Mouse (Mus musculus): Measurements from ENCODE around the gene Gpx3. TPM values are rescaled to one million over a fixed set of nuclear protein-coding genes. Genes with fewer than 3 reads are reported as not detected.

Gene Gpx3
- polyA plus RNA-seq, 1 experiment from 2014 or later, result 43.5 TPM

DNA sequence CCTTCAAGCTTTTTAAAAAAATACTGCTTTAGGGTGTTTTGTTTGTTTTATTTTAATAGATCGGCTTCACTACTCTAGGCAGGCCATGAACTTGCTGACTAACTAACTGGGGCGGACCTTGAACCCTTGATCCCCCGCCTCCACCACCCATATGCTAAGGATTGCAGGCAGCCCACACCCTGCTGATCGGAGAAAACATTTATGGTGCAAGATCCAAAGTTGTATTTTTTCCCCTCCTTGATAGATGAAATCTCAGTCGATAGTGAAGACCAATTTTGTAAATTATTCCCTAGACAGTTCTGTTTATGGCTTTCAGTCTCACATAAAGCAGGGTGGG, 35.2 kb upstream of the Gpx3 start:
- no peak for ATAC-seq (ENCODE audit: insufficient number of reproducible peaks, insufficient read depth, low FRiP score, low TSS enrichment)
- Histone ChIP-seq H3K9ac (peak overlapping the region; percentile 97), H3K36me3 (peaks cover 26% of the 10 kb centered on the region), H3K27me3 (no peaks in the 10 kb centered on the region), H3K9me3 (no peaks in the 10 kb centered on the region), H3K4me2 (replicated peaks) (peak overlapping the region; percentile 59), H3K4me3 (peak overlapping the region; percentile 90), H3K4me1 (peaks cover 14% of the 10 kb centered on the region; the same call in 1 of the 2 replicates), H3K27ac (peak overlapping the region; percentile 89)
- 4% methylated on average over 5 of the region's 5 CpGs for WGBS

GRCm38 (mm10) chr11:54867903-54868434, 34.3 kb upstream of the Gpx3 start:
- no peak for ATAC-seq (ENCODE audit: insufficient number of reproducible peaks, insufficient read depth, low FRiP score, low TSS enrichment)
- Histone ChIP-seq H3K36me3 (peaks cover 33% of the 10 kb centered on the region), H3K4me3 (no peak overlapping the region), H3K4me2 (replicated peaks) (peak overlapping the region; percentile 59), H3K27ac (no peak overlapping the region), H3K4me1 (peaks cover 14% of the 10 kb centered on the region; the same call in 1 of the 2 replicates), H3K9me3 (no peaks in the 10 kb centered on the region), H3K9ac (no peak overlapping the region), H3K27me3 (no peaks in the 10 kb centered on the region)
- WGBS, result 78% methylated on average over 3 of the region's 3 CpGs

GRCm38 (mm10) chr11:54868445-54868844, 33.8 kb upstream of the Gpx3 start:
- Histone ChIP-seq H3K27me3 (no peaks in the 10 kb centered on the region), H3K9ac (no peak overlapping the region), H3K9me3 (no peaks in the 10 kb centered on the region), H3K36me3 (peaks cover 38% of the 10 kb centered on the region), H3K4me1 (peaks cover 14% of the 10 kb centered on the region; the same call in 1 of the 2 replicates), H3K4me3 (no peak overlapping the region), H3K27ac (no peak overlapping the region), H3K4me2 (replicated peaks) (no peak overlapping the region; the same call in 1 of the 2 replicates)
- WGBS, result 59% methylated on average over 2 of the region's 2 CpGs
- ATAC-seq (ENCODE audit: insufficient number of reproducible peaks, insufficient read depth, low FRiP score, low TSS enrichment), result no peak

DNA sequence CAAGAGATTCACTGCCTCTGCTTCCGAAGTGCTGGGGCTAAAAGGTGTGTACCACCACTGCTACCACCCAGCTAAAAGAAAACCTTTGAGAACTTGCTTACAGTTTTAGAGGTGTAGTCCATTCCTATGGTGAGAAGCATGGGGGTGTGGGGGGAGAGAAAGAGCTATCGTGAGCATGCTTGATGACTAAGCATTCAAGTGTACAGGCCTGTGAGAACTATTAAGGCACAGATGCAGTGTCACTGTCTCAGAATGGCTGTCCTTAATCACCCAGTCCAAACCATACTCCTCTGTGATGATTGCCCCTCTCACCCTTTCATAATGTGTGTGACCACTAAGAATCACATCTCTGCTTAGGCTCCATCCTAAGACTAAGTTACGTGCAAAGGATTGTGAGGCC, 32.9 kb upstream of the Gpx3 start:
- no peak for ATAC-seq (ENCODE audit: insufficient number of reproducible peaks, insufficient read depth, low FRiP score, low TSS enrichment)
- peaks cover 47% of the 10 kb centered on the region for H3K36me3 ChIP-seq
- WGBS, result 87% methylated on average over 3 of the region's 3 CpGs

DNA sequence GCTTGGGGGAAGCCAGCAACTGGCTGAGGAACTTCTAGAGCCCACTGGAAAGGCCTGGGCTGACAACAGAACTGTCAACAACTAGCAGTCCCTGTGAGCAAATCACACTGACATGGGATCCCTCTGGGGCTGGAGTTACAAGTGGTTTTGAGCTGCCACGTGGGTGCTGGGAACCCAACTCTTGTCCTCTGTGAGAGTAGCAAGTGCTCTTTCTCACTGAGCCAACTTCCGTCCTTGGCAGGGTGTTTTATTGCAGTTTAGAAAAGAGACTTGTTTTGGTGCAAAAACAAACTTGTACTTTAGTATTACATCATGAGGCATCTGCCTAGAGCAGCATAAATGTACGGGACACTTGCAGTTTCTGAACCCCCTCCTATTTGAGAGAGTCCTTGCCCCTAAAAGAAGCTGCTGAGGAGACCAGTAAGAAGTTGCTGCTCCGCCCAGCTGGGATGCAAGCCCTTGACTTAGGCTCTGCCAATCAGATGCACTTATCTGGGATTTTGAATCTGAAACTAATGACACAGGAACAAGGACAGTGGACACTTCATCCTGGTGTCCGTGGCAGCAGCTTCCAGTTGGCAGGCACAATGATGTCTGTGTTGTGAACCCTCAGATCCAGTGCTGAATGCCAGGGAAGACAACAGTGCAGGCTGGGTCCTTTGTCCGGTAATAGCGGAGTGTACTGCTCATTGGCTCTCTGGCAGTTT, 30.3 kb upstream of the Gpx3 start:
- Histone ChIP-seq H3K9me3 (no peaks in the 10 kb centered on the region), H3K9ac (no peak overlapping the region), H3K36me3 (peaks cover 51% of the 10 kb centered on the region), H3K27ac (no peak overlapping the region), H3K27me3 (no peaks in the 10 kb centered on the region), H3K4me2 (replicated peaks) (no peak overlapping the region), H3K4me1 (peaks cover 14% of the 10 kb centered on the region; the same call in 1 of the 2 replicates), H3K4me3 (no peak overlapping the region)
- WGBS, result 78% methylated on average over 7 of the region's 7 CpGs
- ATAC-seq (ENCODE audit: insufficient number of reproducible peaks, insufficient read depth, low FRiP score, low TSS enrichment), result no peak

More for the DNA sequence above, 32.9 kb upstream of the Gpx3 start:
- Histone ChIP-seq H3K9ac (no peak overlapping the region), H3K9me3 (no peaks in the 10 kb centered on the region), H3K4me1 (peaks cover 14% of the 10 kb centered on the region; the same call in 1 of the 2 replicates), H3K4me3 (no peak overlapping the region), H3K27ac (no peak overlapping the region), H3K4me2 (replicated peaks) (no peak overlapping the region), H3K27me3 (no peaks in the 10 kb centered on the region)

DNA sequence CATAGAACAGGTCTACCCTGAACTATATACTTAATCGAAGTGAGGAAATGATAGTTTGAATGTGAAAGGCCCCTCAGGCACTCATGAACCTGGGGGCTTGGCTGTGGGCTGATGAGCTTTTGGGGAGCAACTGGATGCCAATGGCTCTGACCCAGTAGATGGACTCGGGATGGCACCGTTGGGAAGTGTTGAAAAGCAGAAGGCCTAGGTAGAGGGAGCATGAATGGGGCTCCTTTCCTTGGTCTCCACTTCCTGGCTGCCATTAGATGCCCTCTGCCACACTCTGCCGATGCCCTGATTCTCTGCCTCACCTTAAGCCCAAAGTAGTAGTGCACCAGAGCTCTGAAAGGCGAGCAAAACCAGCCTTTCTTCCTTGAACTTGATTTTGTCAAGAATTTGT, 26.2 kb upstream of the Gpx3 start:
- Histone ChIP-seq H3K36me3 (peaks cover 35% of the 10 kb centered on the region), H3K9ac (no peak overlapping the region), H3K4me1 (no peaks in the 10 kb centered on the region), H3K27ac (no peak overlapping the region), H3K4me2 (replicated peaks) (no peak overlapping the region), H3K4me3 (no peak overlapping the region), H3K27me3 (no peaks in the 10 kb centered on the region), H3K9me3 (no peaks in the 10 kb centered on the region)
- WGBS, result 82% methylated on average over 5 of the region's 5 CpGs
- no peak for ATAC-seq (ENCODE audit: insufficient number of reproducible peaks, insufficient read depth, low FRiP score, low TSS enrichment)

DNA sequence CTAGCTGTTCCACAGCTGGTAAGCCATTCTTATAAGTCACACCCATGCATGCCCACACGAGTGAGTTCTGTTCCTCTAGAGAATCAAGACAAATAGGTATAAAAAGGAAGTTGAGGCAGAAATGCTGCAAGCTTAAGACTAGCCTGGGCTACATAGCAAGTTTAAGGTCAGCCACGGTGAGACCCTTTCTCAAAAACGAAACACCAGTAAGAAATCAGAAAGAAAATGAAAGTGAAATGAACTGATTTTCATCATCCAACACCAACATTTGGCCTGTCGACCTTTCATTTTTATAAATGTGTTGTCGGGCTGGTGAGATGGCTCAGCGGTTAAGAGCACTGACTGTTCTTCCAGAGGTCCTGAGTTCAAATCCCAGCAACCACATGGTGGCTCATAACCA, 23.4 kb upstream of the Gpx3 start:
- WGBS, result 78% methylated on average over 6 of the region's 6 CpGs
- Histone ChIP-seq H3K4me1 (no peaks in the 10 kb centered on the region), H3K36me3 (peaks cover 9% of the 10 kb centered on the region), H3K4me3 (no peak overlapping the region), H3K9ac (no peak overlapping the region), H3K27me3 (no peaks in the 10 kb centered on the region), H3K27ac (no peak overlapping the region), H3K9me3 (no peaks in the 10 kb centered on the region), H3K4me2 (replicated peaks) (no peak overlapping the region)
- ATAC-seq (ENCODE audit: insufficient number of reproducible peaks, insufficient read depth, low FRiP score, low TSS enrichment), result no peak

GRCm38 (mm10) chr11:54879434-54879833, 22.8 kb upstream of the Gpx3 start:
- WGBS, result 35% methylated on average over 4 of the region's 4 CpGs
- no peaks in the 10 kb centered on the region for H3K27me3 ChIP-seq
- H3K4me3 ChIP-seq, result no peak overlapping the region
- H3K4me1 ChIP-seq, result peaks cover under 1% of the 10 kb centered on the region; the same call in 1 of the 2 replicates
- no peak for ATAC-seq (ENCODE audit: insufficient number of reproducible peaks, insufficient read depth, low FRiP score, low TSS enrichment)
- no peak overlapping the region for H3K4me2 ChIP-seq (replicated peaks)
- peaks cover 3% of the 10 kb centered on the region; the same call in 1 of the 2 replicates for H3K36me3 ChIP-seq
- no peak overlapping the region for H3K9ac ChIP-seq
- no peaks in the 10 kb centered on the region for H3K9me3 ChIP-seq
- no peak overlapping the region for H3K27ac ChIP-seq

- Histone ChIP-seq H3K4me2 (replicated peaks) (no peak overlapping the region), H3K9me3 (no peaks in the 10 kb centered on the region), H3K4me3 (no peak overlapping the region), H3K36me3 (no peaks in the 10 kb centered on the region), H3K27me3 (no peaks in the 10 kb centered on the region), H3K27ac (no peak overlapping the region), H3K4me1 (peaks cover 5% of the 10 kb centered on the region; the same call in 1 of the 2 replicates), H3K9ac (no peak overlapping the region)
- no peak for ATAC-seq (ENCODE audit: insufficient number of reproducible peaks, insufficient read depth, low FRiP score, low TSS enrichment)
- WGBS, result 81% methylated on average over 10 of the region's 10 CpGs
Observed at GRCm38 (mm10) chr11:54879922-54880321, 22.3 kb upstream of the Gpx3 start.

DNA sequence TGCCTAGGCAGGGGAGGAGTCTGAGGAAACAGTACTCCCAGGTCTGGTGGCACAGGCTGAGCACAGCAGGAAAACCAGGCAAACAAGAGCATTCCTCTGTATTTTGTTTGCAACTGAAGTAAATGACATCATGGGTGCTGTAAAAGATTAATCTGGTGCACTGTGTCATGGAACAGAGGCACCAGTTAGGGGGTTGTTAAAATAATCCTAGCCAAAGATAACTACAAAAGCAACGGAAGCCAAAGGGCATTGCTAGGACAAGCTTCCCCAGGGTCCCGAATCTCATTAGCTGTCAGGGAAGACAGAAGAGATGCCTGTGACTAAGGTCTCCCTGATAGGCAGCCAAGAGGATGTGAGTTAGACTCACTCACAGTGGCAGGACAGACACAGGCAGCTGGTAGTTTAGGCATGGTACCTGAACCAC, 21.2 kb upstream of the Gpx3 start:
- ATAC-seq (ENCODE audit: insufficient number of reproducible peaks, insufficient read depth, low FRiP score, low TSS enrichment), result no peak
- 12% methylated on average over 2 of the region's 2 CpGs for WGBS
- Histone ChIP-seq H3K27ac (no peak overlapping the region), H3K27me3 (no peaks in the 10 kb centered on the region), H3K4me3 (no peak overlapping the region), H3K4me1 (peaks cover 5% of the 10 kb centered on the region; the same call in 1 of the 2 replicates), H3K36me3 (no peaks in the 10 kb centered on the region), H3K9me3 (no peaks in the 10 kb centered on the region), H3K9ac (no peak overlapping the region), H3K4me2 (replicated peaks) (no peak overlapping the region)

DNA sequence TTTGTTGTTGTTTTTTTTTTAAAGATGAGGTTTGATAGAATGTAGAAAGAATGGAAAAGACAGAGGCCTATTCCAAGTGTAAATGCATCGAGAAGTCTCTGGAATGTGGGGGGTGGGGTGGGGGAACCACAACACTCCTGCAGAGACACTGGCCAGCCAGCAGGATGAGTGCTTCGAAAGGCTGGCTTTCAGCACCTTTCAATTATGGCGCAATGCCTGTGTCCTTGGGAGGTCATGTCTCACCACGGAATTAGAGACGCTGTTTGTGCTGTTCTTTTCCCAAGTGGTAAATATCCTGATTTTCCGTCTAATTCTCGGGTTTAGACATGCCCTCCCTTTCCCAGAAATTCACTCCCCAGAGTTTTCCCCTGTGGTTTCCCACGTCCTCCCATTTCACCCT, 19.6 kb upstream of the Gpx3 start:
- Histone ChIP-seq H3K9ac (no peak overlapping the region), H3K4me1 (peaks cover 5% of the 10 kb centered on the region; the same call in 1 of the 2 replicates), H3K36me3 (no peaks in the 10 kb centered on the region), H3K27ac (no peak overlapping the region), H3K9me3 (no peaks in the 10 kb centered on the region), H3K27me3 (no peaks in the 10 kb centered on the region), H3K4me3 (no peak overlapping the region), H3K4me2 (replicated peaks) (no peak overlapping the region)
- ATAC-seq (ENCODE audit: insufficient number of reproducible peaks, insufficient read depth, low FRiP score, low TSS enrichment), result no peak
- WGBS, result 29% methylated on average over 8 of the region's 8 CpGs

- H3K4me1 ChIP-seq, result peaks cover 5% of the 10 kb centered on the region; the same call in 1 of the 2 replicates
- H3K27me3 ChIP-seq, result no peaks in the 10 kb centered on the region
- H3K4me2 ChIP-seq (replicated peaks), result no peak overlapping the region
- ATAC-seq (ENCODE audit: insufficient number of reproducible peaks, insufficient read depth, low FRiP score, low TSS enrichment), result no peak
- no peaks in the 10 kb centered on the region for H3K36me3 ChIP-seq
- WGBS, result 73% methylated on average over 5 of the region's 5 CpGs
- no peak overlapping the region for H3K27ac ChIP-seq
- no peaks in the 10 kb centered on the region for H3K9me3 ChIP-seq
- no peak overlapping the region for H3K9ac ChIP-seq
- no peak overlapping the region for H3K4me3 ChIP-seq
Observed at GRCm38 (mm10) chr11:54884197-54884828, 17.9 kb upstream of the Gpx3 start.

Data from embryonic facial prominence, embryonic 12.5 days (tissue).